ENCODE assay signal across 27 mouse cellular contexts in genomic region chr5:70736156-70736555, GRCm38 (mm10).
"Had no signal": no experiment of that assay in that cellular context is flagged by ENCODE, and none has a peak within 500 bp of the region (broad histone marks: within the 10 kb centered on the region; RNA-seq: fewer than 3 reads in every experiment).

No protein-coding gene starts in this region.

- H3K36me3 ChIP-seq: heart, embryonic 10.5 days; heart, embryonic 12.5 days; hindbrain, embryonic 10.5 days; hindbrain, embryonic 12.5 days; intestine, embryonic 15.5 days; limb, embryonic 13.5 days; limb, embryonic 15.5 days had no signal

- H3K9ac ChIP-seq: heart, embryonic 12.5 days; hindbrain, embryonic 12.5 days; hindbrain, embryonic 14.5 days; intestine, embryonic 15.5 days; limb, embryonic 13.5 days; limb, embryonic 15.5 days; liver, embryonic 14.5 days had no signal

- H3K4me2 ChIP-seq: heart, embryonic 12.5 days; hindbrain, embryonic 12.5 days; hindbrain, embryonic 14.5 days; intestine, embryonic 15.5 days; limb, embryonic 13.5 days; limb, embryonic 15.5 days; liver, embryonic 11.5 days had no signal

- H3K9me3 ChIP-seq: heart, embryonic 10.5 days; heart, embryonic 12.5 days; hindbrain, embryonic 10.5 days; hindbrain, embryonic 12.5 days; intestine, embryonic 15.5 days; limb, embryonic 13.5 days; limb, embryonic 15.5 days had no signal

- H3K4me1 ChIP-seq: heart, embryonic 10.5 days; heart, embryonic 12.5 days; hindbrain, embryonic 10.5 days; hindbrain, embryonic 12.5 days; intestine, embryonic 15.5 days; limb, embryonic 13.5 days; limb, embryonic 15.5 days had no signal

- ATAC-seq: hindbrain, embryonic 16.5 days; inflammation-experienced regulatory T-cells, adult 6 months; intestine, embryonic 15.5 days; intestine, postnatal 0 days had no signal

- H3K27ac ChIP-seq: gastrocnemius, adult 2 months; heart, embryonic 10.5 days; hindbrain, embryonic 10.5 days; hindbrain, embryonic 12.5 days; hindbrain, embryonic 14.5 days; intestine, embryonic 15.5 days; limb, embryonic 13.5 days; limb, embryonic 15.5 days; liver, embryonic 14.5 days had no signal

- DNase-seq: gastrocnemius, adult 2 months; gastrocnemius, postnatal 10 days; gastrocnemius, postnatal 25 days; heart, adult 18-20 months; heart, postnatal 10 days; heart, postnatal 4 days; kidney, adult 18-20 months; kidney, adult 8-10 months; kidney, postnatal 10 days; kidney, postnatal 25 days; kidney, postnatal 4 days; layer of hippocampus, adult 9-11 months; layer of hippocampus, postnatal 36 days; left cerebral cortex, postnatal 4 days had no signal

- H3K27me3 ChIP-seq: heart, embryonic 12.5 days; hindbrain, embryonic 12.5 days; intestine, embryonic 15.5 days; limb, embryonic 13.5 days; limb, embryonic 15.5 days had no signal

- H3K4me3 ChIP-seq: gastrocnemius, adult 2 months; heart, embryonic 10.5 days; heart, embryonic 12.5 days; hindbrain, embryonic 10.5 days; hindbrain, embryonic 12.5 days; intestine, embryonic 15.5 days; limb, embryonic 13.5 days; limb, embryonic 15.5 days had no signal
